Mouse (Mus musculus): ENCODE data around the gene Hnf4a. TPM values are rescaled to one million over a fixed set of nuclear protein-coding genes. Genes with fewer than 3 reads are reported as not detected.

Gene Hnf4a
- polyA plus RNA-seq, 1 experiment from 2014 or later = 0.77 TPM

- Histone ChIP-seq H3K27ac (ENCODE audit: low read length) (no peak overlapping the region), H3K9me3 (replicated peaks; ENCODE audit: control insufficient read depth, low read length) (no peaks in the 10 kb centered on the region), H3K9ac (ENCODE audit: low read length) (no peak overlapping the region), H3K4me3 (ENCODE audit: low read length) (no peak overlapping the region), H3K4me1 (ENCODE audit: control insufficient read depth, insufficient read depth, low read length) (peaks cover 20% of the 10 kb centered on the region), H3K4me2 (ENCODE audit: low read depth, low read length) (no peak overlapping the region), H3K27me3 (ENCODE audit: control insufficient read depth, insufficient read depth, low read length) (no peaks in the 10 kb centered on the region), H3K36me3 (ENCODE audit: control insufficient read depth, insufficient read depth) (no peaks in the 10 kb centered on the region)
- 79% methylated on average over 7 of the region's 7 CpGs for WGBS
- ATAC-seq (replicated peaks; ENCODE audit: extremely low read depth, insufficient read depth, low FRiP score) = no peak
These were observed 94.5 kb downstream of the Hnf4a start for GRCm38 (mm10) chr2:163601066-163601465.

DNA sequence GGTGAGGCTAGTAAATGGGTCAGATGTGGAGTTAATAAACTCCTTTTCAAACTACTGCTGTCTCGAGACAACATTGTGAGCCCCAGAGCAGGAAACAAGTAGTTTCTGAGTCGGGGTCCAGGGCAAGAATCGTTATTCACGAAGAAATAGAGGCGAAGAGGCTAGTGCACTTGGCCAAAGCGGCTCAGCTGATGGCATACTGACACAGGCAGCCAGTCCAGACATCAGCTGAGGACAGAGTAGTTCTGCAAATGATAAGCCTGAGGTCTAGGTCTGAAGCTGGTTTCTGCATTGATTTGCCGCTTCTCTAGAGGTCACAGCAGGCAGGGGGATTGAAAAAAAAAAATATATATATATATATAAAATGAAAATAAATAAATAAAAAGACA lies 95.1 kb downstream of the Hnf4a start:
- H3K27me3 ChIP-seq (ENCODE audit: control insufficient read depth, insufficient read depth, low read length) = no peaks in the 10 kb centered on the region
- H3K9me3 ChIP-seq (replicated peaks; ENCODE audit: control insufficient read depth, low read length) = no peaks in the 10 kb centered on the region
- peaks cover 15% of the 10 kb centered on the region for H3K4me1 ChIP-seq (ENCODE audit: control insufficient read depth, insufficient read depth, low read length)
- H3K9ac ChIP-seq (ENCODE audit: low read length) = peak overlapping the region; percentile 98
- peak overlapping the region; percentile 94 for H3K4me3 ChIP-seq (ENCODE audit: low read length)
- no peak for ATAC-seq (replicated peaks; ENCODE audit: extremely low read depth, insufficient read depth, low FRiP score)
- no peak overlapping the region for H3K27ac ChIP-seq (ENCODE audit: low read length)
- no peaks in the 10 kb centered on the region for H3K36me3 ChIP-seq (ENCODE audit: control insufficient read depth, insufficient read depth)
- peak overlapping the region; percentile 94 for H3K4me2 ChIP-seq (ENCODE audit: low read depth, low read length)
- 70% methylated on average over 7 of the region's 7 CpGs for WGBS

- no peaks in the 10 kb centered on the region for H3K9me3 ChIP-seq (replicated peaks; ENCODE audit: control insufficient read depth, low read length)
- H3K4me3 ChIP-seq (ENCODE audit: low read length) = peak within 1 kb of the TSS; percentile 94
- peak within 1 kb of the TSS; percentile 98 for H3K9ac ChIP-seq (ENCODE audit: low read length)
- H3K27ac ChIP-seq (ENCODE audit: low read length) = peak within 1 kb of the TSS; percentile 87
- no peaks in the 10 kb centered on the region for H3K36me3 ChIP-seq (ENCODE audit: control insufficient read depth, insufficient read depth)
- peak within 1 kb of the TSS; percentile 94 for H3K4me2 ChIP-seq (ENCODE audit: low read depth, low read length)
- ATAC-seq (replicated peaks; ENCODE audit: extremely low read depth, insufficient read depth, low FRiP score) = peak; percentile 91
- under 1% methylated on average over 55 of the region's 57 CpGs for WGBS
- H3K27me3 ChIP-seq (ENCODE audit: control insufficient read depth, insufficient read depth, low read length) = no peaks in the 10 kb centered on the region
- H3K4me1 ChIP-seq (ENCODE audit: control insufficient read depth, insufficient read depth, low read length) = peaks cover 12% of the 10 kb centered on the region
These were observed 95.7 kb downstream of the Hnf4a start, which contains the start of gene Ttpal for GRCm38 (mm10) chr2:163602101-163602971. Ttpal (plus strand) TSS chr2:163602314.

DNA sequence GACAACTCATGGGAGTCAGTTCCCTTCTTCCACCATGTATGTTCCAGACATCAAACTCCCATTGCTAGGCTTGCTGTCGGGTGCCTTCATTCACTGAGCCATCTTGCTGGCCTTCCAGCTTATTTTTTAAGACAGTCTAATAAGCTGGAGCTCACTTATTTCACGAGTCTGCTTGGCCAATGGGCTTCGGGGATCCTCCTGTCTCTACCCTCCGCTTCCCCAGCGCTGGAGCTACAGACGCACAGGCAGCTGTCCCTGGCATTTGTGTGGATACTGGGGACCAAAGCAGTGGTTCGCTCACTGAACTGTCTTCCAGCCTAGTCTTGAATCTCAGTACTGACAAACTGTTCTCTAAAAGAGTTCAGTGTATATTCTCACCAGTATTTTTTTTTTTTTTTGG lies 99.6 kb downstream of the Hnf4a start:
- H3K27me3 ChIP-seq (ENCODE audit: control insufficient read depth, insufficient read depth, low read length) = no peaks in the 10 kb centered on the region
- no peak overlapping the region for H3K4me2 ChIP-seq (ENCODE audit: low read depth, low read length)
- H3K36me3 ChIP-seq (ENCODE audit: control insufficient read depth, insufficient read depth) = no peaks in the 10 kb centered on the region; the same call in 1 of the 2 replicates
- H3K4me1 ChIP-seq (ENCODE audit: control insufficient read depth, insufficient read depth, low read length) = peaks cover 12% of the 10 kb centered on the region
- H3K9ac ChIP-seq (ENCODE audit: low read length) = no peak overlapping the region
- WGBS = 84% methylated on average over 7 of the region's 7 CpGs
- H3K27ac ChIP-seq (ENCODE audit: low read length) = no peak overlapping the region
- no peak for ATAC-seq (replicated peaks; ENCODE audit: extremely low read depth, insufficient read depth, low FRiP score)
- no peaks in the 10 kb centered on the region for H3K9me3 ChIP-seq (replicated peaks; ENCODE audit: control insufficient read depth, low read length)
- no peak overlapping the region for H3K4me3 ChIP-seq (ENCODE audit: low read length)

- Histone ChIP-seq H3K9me3 (replicated peaks; ENCODE audit: control insufficient read depth, low read length) (no peaks in the 10 kb centered on the region), H3K4me3 (ENCODE audit: low read length) (no peak overlapping the region), H3K27ac (ENCODE audit: low read length) (no peak overlapping the region), H3K4me2 (ENCODE audit: low read depth, low read length) (no peak overlapping the region), H3K36me3 (ENCODE audit: control insufficient read depth, insufficient read depth) (peaks cover 6% of the 10 kb centered on the region), H3K27me3 (ENCODE audit: control insufficient read depth, insufficient read depth, low read length) (no peaks in the 10 kb centered on the region), H3K4me1 (ENCODE audit: control insufficient read depth, insufficient read depth, low read length) (peaks cover 3% of the 10 kb centered on the region; the same call in 1 of the 2 replicates), H3K9ac (ENCODE audit: low read length) (no peak overlapping the region)
- ATAC-seq (replicated peaks; ENCODE audit: extremely low read depth, insufficient read depth, low FRiP score) = no peak
- 66% methylated on average over 7 of the region's 7 CpGs for WGBS
These were observed 101.4 kb downstream of the Hnf4a start for GRCm38 (mm10) chr2:163608008-163608407.

DNA sequence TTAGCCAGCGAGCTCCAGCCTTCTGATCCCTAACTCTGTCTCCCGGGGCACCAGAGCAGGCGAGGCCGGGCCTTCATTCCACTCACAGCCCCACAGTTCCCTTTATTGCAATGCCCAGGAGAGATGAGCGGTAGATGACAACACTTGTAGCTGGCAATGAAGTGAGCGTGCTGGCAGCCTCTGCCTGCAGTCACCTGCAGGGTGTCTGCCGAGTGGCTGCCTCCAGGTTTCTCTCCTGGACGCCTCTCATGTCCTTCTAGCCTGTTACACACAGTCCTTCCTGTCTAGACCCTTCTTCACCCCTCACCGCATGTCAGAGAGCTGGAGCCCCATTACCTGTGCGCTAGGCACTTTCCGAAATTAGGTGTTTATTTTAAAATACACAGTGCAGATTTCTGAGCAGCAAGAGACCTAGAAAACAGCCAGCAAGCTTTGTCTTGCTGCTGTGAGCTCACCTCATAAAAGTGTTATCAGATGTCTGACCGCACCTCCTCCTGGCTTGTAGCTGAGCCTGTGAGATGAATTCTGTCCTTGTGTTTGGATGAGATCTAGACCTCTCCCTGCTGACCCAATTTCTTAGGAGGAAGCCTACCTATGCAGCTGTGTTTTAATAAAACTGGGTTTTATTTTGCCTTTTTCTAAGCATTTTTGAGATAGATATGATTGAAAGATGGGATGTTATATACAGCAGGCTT lies 102.8 kb downstream of the Hnf4a start:
- no peak for ATAC-seq (replicated peaks; ENCODE audit: extremely low read depth, insufficient read depth, low FRiP score)
- Histone ChIP-seq H3K9me3 (replicated peaks; ENCODE audit: control insufficient read depth, low read length) (0 out of 2 replicates have a peak, but pooled peaks cover 4% of the 10 kb centered on the region), H3K36me3 (ENCODE audit: control insufficient read depth, insufficient read depth) (peaks cover 17% of the 10 kb centered on the region), H3K4me2 (ENCODE audit: low read depth, low read length) (no peak overlapping the region), H3K4me3 (ENCODE audit: low read length) (no peak overlapping the region), H3K27ac (ENCODE audit: low read length) (no peak overlapping the region), H3K4me1 (ENCODE audit: control insufficient read depth, insufficient read depth, low read length) (no peaks in the 10 kb centered on the region), H3K9ac (ENCODE audit: low read length) (no peak overlapping the region), H3K27me3 (ENCODE audit: control insufficient read depth, insufficient read depth, low read length) (no peaks in the 10 kb centered on the region)
- WGBS = 82% methylated on average over 12 of the region's 12 CpGs

GRCm38 (mm10) chr2:163611176-163611575 lies 104.6 kb downstream of the Hnf4a start:
- Histone ChIP-seq H3K4me2 (ENCODE audit: low read depth, low read length) (no peak overlapping the region), H3K36me3 (ENCODE audit: control insufficient read depth, insufficient read depth) (peaks cover 27% of the 10 kb centered on the region), H3K27ac (ENCODE audit: low read length) (no peak overlapping the region), H3K27me3 (ENCODE audit: control insufficient read depth, insufficient read depth, low read length) (no peaks in the 10 kb centered on the region), H3K9ac (ENCODE audit: low read length) (no peak overlapping the region), H3K9me3 (replicated peaks; ENCODE audit: control insufficient read depth, low read length) (0 out of 2 replicates have a peak, but pooled peaks cover 4% of the 10 kb centered on the region), H3K4me3 (ENCODE audit: low read length) (no peak overlapping the region), H3K4me1 (ENCODE audit: control insufficient read depth, insufficient read depth, low read length) (no peaks in the 10 kb centered on the region)
- no peak for ATAC-seq (replicated peaks; ENCODE audit: extremely low read depth, insufficient read depth, low FRiP score)
- 76% methylated on average over 9 of the region's 9 CpGs for WGBS

DNA sequence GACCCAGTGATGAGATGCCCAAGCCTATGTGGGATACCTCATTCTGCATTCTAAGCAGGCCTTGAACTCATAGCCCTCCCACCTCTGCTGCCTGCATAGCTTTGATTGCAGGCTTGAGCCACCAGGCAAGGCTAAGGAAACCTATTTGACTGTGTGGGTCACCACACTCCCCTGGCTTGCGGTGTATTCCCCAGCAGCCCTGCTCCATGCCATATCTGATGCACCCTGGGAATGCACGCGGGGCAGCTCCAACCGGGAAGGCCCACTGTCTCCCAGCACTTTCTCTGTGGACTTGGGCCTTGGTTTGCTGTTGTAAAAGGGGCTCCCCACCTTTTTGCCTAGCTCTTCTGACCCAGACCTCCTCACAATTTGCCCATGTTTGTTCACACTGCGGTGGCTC lies 106.6 kb downstream of the Hnf4a start:
- 92% methylated on average over 5 of the region's 5 CpGs for WGBS
- H3K4me2 ChIP-seq (ENCODE audit: low read depth, low read length) = no peak overlapping the region
- H3K27ac ChIP-seq (ENCODE audit: low read length) = no peak overlapping the region
- H3K4me3 ChIP-seq (ENCODE audit: low read length) = no peak overlapping the region
- no peak for ATAC-seq (replicated peaks; ENCODE audit: extremely low read depth, insufficient read depth, low FRiP score)
- H3K9ac ChIP-seq (ENCODE audit: low read length) = no peak overlapping the region
- H3K36me3 ChIP-seq (ENCODE audit: control insufficient read depth, insufficient read depth) = peaks cover 31% of the 10 kb centered on the region
- no peaks in the 10 kb centered on the region for H3K27me3 ChIP-seq (ENCODE audit: control insufficient read depth, insufficient read depth, low read length)
- no peaks in the 10 kb centered on the region for H3K4me1 ChIP-seq (ENCODE audit: control insufficient read depth, insufficient read depth, low read length)
- 0 out of 2 replicates have a peak, but pooled peaks cover 4% of the 10 kb centered on the region for H3K9me3 ChIP-seq (replicated peaks; ENCODE audit: control insufficient read depth, low read length)

DNA sequence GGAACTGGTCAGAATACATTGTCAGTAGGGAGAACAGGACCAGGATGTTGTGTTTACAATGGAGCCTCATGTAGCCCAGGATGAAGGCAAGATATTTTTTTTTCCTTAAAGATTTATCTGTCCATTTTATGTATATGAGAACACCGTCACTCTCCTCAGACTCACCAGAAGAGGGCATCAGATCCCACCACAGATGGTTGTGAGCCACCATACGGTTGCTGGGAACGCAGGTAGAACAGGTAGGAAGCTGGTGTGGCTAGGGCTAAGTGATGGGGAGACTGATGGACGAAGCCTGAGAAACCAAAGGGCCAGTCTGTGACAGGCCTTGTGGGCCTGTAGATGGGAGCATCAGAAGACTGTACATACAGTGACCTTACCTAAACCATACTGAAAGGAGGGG lies 107.4 kb downstream of the Hnf4a start:
- no peaks in the 10 kb centered on the region for H3K27me3 ChIP-seq (ENCODE audit: control insufficient read depth, insufficient read depth, low read length)
- 94% methylated on average over 4 of the region's 4 CpGs for WGBS
- no peaks in the 10 kb centered on the region for H3K4me1 ChIP-seq (ENCODE audit: control insufficient read depth, insufficient read depth, low read length)
- 0 out of 2 replicates have a peak, but pooled peaks cover 4% of the 10 kb centered on the region for H3K9me3 ChIP-seq (replicated peaks; ENCODE audit: control insufficient read depth, low read length)
- H3K4me2 ChIP-seq (ENCODE audit: low read depth, low read length) = no peak overlapping the region
- peaks cover 37% of the 10 kb centered on the region for H3K36me3 ChIP-seq (ENCODE audit: control insufficient read depth, insufficient read depth)
- no peak for ATAC-seq (replicated peaks; ENCODE audit: extremely low read depth, insufficient read depth, low FRiP score)
- H3K9ac ChIP-seq (ENCODE audit: low read length) = no peak overlapping the region
- no peak overlapping the region for H3K4me3 ChIP-seq (ENCODE audit: low read length)
- no peak overlapping the region for H3K27ac ChIP-seq (ENCODE audit: low read length)

All from heart, embryonic 16.5 days (tissue).